Mouse (Mus musculus) liver, embryonic 16.5 days (tissue): Measurements from ENCODE around the gene Fcamr. TPM values are rescaled to one million over a fixed set of nuclear protein-coding genes. Genes with fewer than 3 reads are reported as not detected.

Source experiments
- ATAC-seq: fragments of 200-750 bp; cut with Nextera tagmentation; 2 replicates; pipeline ENCODE4 v1.8.0; 2017; ENCODE audit warnings: low read depth, mild to moderate bottlenecking, moderate number of reproducible peaks, moderate library complexity
- H3K27ac ChIP-seq: fragments of 300-500 bp; sonication (generic); 2 replicates; pipeline ENCODE4 v1.5.1; 2014; ENCODE audit warnings: mild to moderate bottlenecking, low read length
- H3K27me3 ChIP-seq: fragments of 300-500 bp; sonication (generic); 2 replicates; pipeline ENCODE4 v1.6.1; 2014; ENCODE audit warnings: low read depth, low read length, mixed read lengths; ENCODE audit not compliant: control insufficient read depth, insufficient read depth
- H3K36me3 ChIP-seq: fragments of 300-500 bp; sonication (generic); 2 replicates; pipeline ENCODE4 v1.6.1; 2014; ENCODE audit warnings: mild to moderate bottlenecking; ENCODE audit not compliant: control insufficient read depth, insufficient read depth
- H3K4me1 ChIP-seq: fragments of 300-500 bp; sonication (generic); 2 replicates; pipeline ENCODE4 v1.6.1; 2014; ENCODE audit warnings: low read depth, low read length, mixed read lengths; ENCODE audit not compliant: control insufficient read depth
- H3K4me2 ChIP-seq: fragments of 300-500 bp; sonication (generic); 2 replicates; pipeline ENCODE4 v1.6.1; 2014; ENCODE audit warnings: low read depth, low read length, mixed read lengths
- H3K4me3 ChIP-seq: fragments of 300-500 bp; sonication (generic); 2 replicates; pipeline ENCODE4 v1.5.1; 2014; ENCODE audit warnings: low read depth, mild to moderate bottlenecking, low read length
- H3K9ac ChIP-seq: fragments of 300-500 bp; sonication (generic); 2 replicates; pipeline ENCODE4 v1.6.1; 2014; ENCODE audit warnings: low read depth, low read length
- H3K9me3 ChIP-seq: fragments of 300-500 bp; sonication (generic); replicated peaks from 2 replicates; pipeline ENCODE4 v1.6.1; 2016; ENCODE audit warnings: low read length; ENCODE audit not compliant: control insufficient read depth
- WGBS: fragments of 180-500 bp; shearing (Covaris S2); extraction: QIAGEN DNeasy Blood & Tissue Kit; methylation state at CpG from one replicate; pipeline ENCODE4 v1.1.7; 2014; ENCODE audit not compliant: insufficient replicate concordance; 5-methylcytosine and 5-hydroxymethylcytosine counted together
- polyA plus RNA-seq: library from polyadenylated mRNA; unstranded; fragments of >200 nt; fragmentation: Nextera tagmentation; extraction: Ambion mirVana; gene quantifications from 2 replicates; pipeline ENCODE4 v1.2.1, GENCODE M21; 2015

Fcamr gene
- polyA plus RNA-seq, 1 experiment from 2014 or later = not detected

DNA sequence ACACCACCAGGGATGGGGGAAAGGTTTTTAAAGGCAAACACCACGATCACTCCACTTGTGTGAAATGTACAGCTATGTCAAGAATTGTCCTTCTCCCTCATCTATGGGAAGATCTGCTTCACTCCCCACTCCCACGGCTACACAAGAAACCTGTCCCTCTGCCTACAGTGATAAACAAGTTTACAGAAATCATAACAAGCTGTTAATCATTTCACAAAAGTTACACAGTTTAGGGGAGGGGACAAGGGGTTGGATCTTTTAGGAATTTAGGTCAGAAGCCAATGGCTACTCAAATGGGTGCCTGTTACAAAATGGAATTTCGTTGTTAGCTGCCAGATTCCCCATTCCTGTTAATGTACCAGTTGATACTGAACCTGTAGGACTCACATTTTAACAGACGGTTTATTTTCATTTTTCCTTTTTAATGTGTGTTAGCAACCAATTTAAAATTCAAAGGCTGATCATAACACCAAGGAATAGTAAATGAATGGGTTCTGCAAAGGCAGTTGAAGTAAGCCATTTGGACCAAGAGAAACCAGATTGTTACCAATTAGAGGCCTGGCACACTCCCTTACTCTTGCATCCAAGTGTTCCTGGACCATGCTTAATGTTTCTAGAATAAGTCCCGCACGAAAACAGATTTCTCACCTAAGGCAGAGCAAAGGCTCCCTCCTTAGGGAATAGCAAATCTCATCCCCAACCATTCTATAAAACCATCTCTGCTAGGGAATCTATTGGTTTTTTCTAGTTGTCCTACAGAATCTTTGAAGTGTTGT, 34.6 kb downstream of the Fcamr start:
- no peaks in the 10 kb centered on the region for H3K9me3 ChIP-seq
- H3K9ac ChIP-seq = no peak overlapping the region
- no peaks in the 10 kb centered on the region for H3K36me3 ChIP-seq
- H3K27ac ChIP-seq = no peak overlapping the region
- H3K27me3 ChIP-seq = no peaks in the 10 kb centered on the region
- no peak overlapping the region for H3K4me3 ChIP-seq
- 52% methylated on average over 6 of the region's 6 CpGs for WGBS
- H3K4me2 ChIP-seq = no peak overlapping the region
- H3K4me1 ChIP-seq = no peaks in the 10 kb centered on the region
- peak; percentile 67 for ATAC-seq

DNA sequence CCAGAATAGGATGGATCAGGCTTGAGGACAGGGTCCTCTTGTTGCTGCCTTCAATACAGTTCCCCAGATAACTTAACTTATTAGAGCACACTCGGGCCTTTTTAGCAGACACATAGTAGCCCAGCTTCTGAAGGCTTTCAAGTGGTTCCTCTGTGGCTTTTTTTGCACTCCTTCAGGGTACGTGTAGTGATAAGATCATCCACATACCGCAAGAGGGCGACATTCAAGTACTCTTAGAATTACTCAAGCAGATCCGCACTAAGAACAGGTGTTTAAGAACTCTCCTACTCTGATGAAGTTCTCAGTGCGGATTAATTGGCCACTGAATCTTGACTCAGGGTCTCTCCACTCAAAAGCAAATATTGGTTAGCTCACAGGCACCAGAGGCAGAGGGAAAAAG, 37.6 kb downstream of the Fcamr start:
- Histone ChIP-seq H3K9me3 (no peaks in the 10 kb centered on the region), H3K36me3 (no peaks in the 10 kb centered on the region), H3K4me2 (no peak overlapping the region), H3K4me3 (no peak overlapping the region), H3K27ac (no peak overlapping the region), H3K4me1 (no peaks in the 10 kb centered on the region; the same call in 1 of the 2 replicates), H3K27me3 (no peaks in the 10 kb centered on the region), H3K9ac (no peak overlapping the region)
- ATAC-seq = no peak
- 29% methylated on average over 6 of the region's 6 CpGs for WGBS

DNA sequence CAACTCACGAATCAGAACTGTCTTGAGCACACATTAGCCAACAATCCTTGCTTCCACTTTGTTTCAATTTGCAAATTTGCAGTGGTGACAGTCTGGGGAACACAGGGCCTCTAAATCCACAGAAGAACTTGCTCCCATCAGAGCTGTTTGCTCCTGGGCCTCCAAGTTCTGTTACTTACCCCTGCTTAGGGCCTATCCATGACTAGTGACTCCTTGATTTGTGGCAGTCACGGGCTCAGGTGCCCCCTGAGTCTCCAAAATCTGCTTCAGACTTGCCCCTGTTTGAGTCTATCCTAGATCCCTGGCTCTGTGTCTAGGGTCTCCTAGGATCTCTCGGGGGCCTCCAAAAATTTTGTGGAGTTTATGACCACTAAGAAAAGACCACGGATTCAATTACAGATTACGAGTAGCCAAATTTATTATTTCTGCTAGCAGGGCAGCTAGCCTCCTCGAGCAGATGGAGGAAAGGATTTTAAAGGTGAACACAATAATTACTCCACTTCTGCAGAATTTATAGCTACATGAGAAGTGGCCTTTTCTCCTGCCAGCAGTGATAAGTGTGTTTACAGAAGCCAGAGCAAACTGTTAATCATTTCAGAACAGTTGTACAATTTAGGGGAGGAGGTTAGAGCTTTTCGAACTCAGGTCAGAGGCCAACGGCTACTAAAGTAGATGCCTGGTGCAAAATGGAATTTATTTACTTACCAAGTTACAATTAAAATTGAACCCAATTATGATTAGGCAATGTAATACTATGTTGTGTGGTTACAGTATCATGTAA, 40.1 kb downstream of the Fcamr start:
- ATAC-seq = peak; percentile 83
- no peak overlapping the region for H3K4me3 ChIP-seq
- no peaks in the 10 kb centered on the region for H3K36me3 ChIP-seq
- no peak overlapping the region for H3K4me2 ChIP-seq
- H3K9me3 ChIP-seq = no peaks in the 10 kb centered on the region
- peak overlapping the region; percentile 81 for H3K27ac ChIP-seq
- 45% methylated on average over 8 of the region's 8 CpGs for WGBS
- no peak overlapping the region for H3K9ac ChIP-seq
- no peaks in the 10 kb centered on the region; the same call in 1 of the 2 replicates for H3K4me1 ChIP-seq
- no peaks in the 10 kb centered on the region for H3K27me3 ChIP-seq

DNA sequence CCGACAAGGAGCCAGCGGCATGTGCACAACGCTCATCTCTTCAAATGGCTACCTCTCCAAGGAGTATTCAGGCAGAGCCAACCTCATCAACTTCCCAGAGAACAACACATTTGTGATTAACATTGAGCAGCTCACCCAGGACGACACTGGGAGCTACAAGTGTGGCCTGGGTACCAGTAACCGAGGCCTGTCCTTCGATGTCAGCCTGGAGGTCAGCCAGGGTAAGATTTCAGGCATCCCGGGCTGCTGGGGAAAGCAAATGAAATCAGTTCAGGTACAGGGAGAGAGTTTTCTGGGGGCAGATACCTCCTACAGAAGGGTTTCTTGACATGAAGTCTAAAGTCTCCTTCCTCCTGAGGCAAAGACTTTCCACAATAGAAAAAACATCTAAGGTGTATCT, 40.9 kb downstream of the Fcamr start:
- H3K27me3 ChIP-seq = no peaks in the 10 kb centered on the region
- H3K4me2 ChIP-seq = no peak overlapping the region
- WGBS = 77% methylated on average over 7 of the region's 7 CpGs
- no peak overlapping the region for H3K9ac ChIP-seq
- H3K4me1 ChIP-seq = no peaks in the 10 kb centered on the region; the same call in 1 of the 2 replicates
- ATAC-seq = no peak
- H3K4me3 ChIP-seq = no peak overlapping the region
- no peaks in the 10 kb centered on the region for H3K36me3 ChIP-seq
- no peaks in the 10 kb centered on the region for H3K9me3 ChIP-seq
- 0 out of 2 replicates have a peak overlapping the region, but pooled peaks have one; percentile 35 for H3K27ac ChIP-seq

DNA sequence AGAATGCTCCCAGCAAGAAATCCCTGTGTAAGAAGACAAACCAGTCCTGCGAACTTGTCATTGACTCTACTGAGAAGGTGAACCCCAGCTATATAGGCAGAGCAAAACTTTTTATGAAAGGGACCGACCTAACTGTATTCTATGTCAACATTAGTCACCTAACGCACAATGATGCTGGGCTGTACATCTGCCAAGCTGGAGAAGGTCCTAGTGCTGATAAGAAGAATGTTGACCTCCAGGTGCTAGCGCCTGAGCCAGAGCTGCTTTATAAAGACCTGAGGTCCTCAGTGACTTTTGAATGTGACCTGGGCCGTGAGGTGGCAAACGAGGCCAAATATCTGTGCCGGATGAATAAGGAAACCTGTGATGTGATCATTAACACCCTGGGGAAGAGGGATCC, 43.8 kb downstream of the Fcamr start:
- Histone ChIP-seq H3K4me2 (no peak overlapping the region), H3K27me3 (no peaks in the 10 kb centered on the region), H3K9ac (no peak overlapping the region), H3K4me1 (no peaks in the 10 kb centered on the region; the same call in 1 of the 2 replicates), H3K4me3 (no peak overlapping the region), H3K36me3 (no peaks in the 10 kb centered on the region), H3K9me3 (no peaks in the 10 kb centered on the region), H3K27ac (no peak overlapping the region)
- WGBS = 63% methylated on average over 7 of the region's 7 CpGs
- ATAC-seq = no peak

DNA sequence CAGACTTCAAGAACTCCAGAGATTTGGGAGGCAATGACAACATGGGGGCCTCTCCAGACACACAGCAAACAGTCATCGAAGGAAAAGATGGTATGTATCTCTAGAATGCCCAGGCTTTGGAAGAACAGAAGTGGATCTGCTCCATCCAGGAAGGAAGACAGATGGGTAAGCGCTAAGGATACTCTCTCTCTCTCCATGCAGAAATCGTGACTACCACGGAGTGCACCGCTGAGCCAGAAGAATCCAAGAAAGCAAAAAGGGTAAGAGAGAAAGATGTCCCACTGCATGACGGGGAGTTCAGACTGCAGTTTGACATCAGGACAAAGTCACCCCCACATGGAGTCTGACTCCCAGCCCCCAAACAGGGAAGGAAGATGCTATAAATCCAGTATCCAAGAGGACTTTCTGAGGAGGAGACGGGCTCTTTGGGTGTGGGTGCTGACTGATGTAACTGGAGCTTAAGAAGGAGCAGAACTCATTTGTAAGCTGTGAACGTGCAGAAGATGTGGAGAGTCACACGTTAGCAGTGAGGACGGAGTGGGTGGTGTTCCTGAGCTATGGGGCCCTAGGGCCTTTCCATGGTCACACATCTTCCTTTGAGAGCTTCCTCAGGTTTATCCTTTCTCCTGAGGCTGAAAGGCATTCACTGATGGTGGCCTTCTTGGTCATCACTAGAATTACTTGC, 49.0 kb downstream of the Fcamr start:
- H3K9me3 ChIP-seq = no peaks in the 10 kb centered on the region
- H3K27ac ChIP-seq = no peak overlapping the region
- H3K36me3 ChIP-seq = no peaks in the 10 kb centered on the region
- H3K27me3 ChIP-seq = no peaks in the 10 kb centered on the region
- no peak for ATAC-seq
- H3K4me2 ChIP-seq = no peak overlapping the region
- H3K9ac ChIP-seq = no peak overlapping the region
- H3K4me1 ChIP-seq = no peaks in the 10 kb centered on the region
- WGBS = 69% methylated on average over 10 of the region's 10 CpGs
- H3K4me3 ChIP-seq = no peak overlapping the region

DNA sequence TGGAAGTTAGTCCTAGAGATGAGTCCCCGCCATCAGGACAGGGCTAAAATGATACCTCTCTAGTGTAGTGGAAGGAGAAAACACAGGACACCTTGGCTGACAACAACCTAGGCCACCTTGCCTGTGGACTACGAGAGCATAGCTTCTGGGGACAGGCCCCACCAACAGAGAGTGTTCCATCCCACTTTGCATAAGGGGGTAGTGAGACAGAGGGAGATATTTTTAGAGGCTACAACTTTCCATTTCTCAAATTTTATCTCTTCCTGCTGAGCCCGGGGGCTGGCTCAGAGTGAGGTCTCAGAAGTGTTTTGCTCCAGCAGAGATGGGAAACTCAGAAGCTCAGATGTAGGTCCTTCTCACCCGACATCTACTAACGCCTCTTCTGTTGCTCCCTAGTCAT, 49.7 kb downstream of the Fcamr start:
- H3K9me3 ChIP-seq = no peaks in the 10 kb centered on the region
- WGBS = 45% methylated on average over 5 of the region's 5 CpGs
- H3K36me3 ChIP-seq = no peaks in the 10 kb centered on the region
- no peak overlapping the region for H3K9ac ChIP-seq
- no peaks in the 10 kb centered on the region for H3K27me3 ChIP-seq
- H3K4me2 ChIP-seq = no peak overlapping the region
- H3K4me3 ChIP-seq = no peak overlapping the region
- H3K27ac ChIP-seq = no peak overlapping the region
- no peak for ATAC-seq
- no peaks in the 10 kb centered on the region for H3K4me1 ChIP-seq

DNA sequence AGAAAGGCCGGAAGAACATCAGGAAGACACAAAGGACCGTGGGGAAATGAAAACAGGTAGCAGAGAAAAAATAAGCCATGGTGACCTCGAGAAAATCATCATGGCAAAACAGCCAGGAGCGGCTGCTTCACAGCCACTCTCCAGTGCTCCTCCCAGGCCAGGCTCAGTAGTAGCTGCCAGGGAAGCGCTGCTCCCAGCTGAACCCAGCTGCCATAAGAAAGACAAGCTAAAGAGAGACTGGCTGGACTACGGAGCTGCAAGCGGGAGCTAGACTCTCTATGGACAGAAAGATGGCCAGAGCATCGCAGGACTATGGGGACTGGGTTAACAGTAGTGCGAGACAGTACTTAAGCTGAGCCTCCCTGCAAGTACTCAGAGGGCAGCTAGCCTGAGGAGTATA, 54.1 kb downstream of the Fcamr start:
- WGBS = 63% methylated on average over 9 of the region's 9 CpGs
- no peak for ATAC-seq
- Histone ChIP-seq H3K27ac (no peak overlapping the region), H3K4me1 (no peaks in the 10 kb centered on the region), H3K9me3 (no peaks in the 10 kb centered on the region), H3K27me3 (no peaks in the 10 kb centered on the region), H3K4me2 (no peak overlapping the region), H3K36me3 (no peaks in the 10 kb centered on the region), H3K4me3 (no peak overlapping the region), H3K9ac (no peak overlapping the region)
